Mouse (Mus musculus): ENCODE data around the gene Dnajc11. TPM values are rescaled to one million over a fixed set of nuclear protein-coding genes. Genes with fewer than 3 reads are reported as not detected.

The Dnajc11 gene
- polyA plus RNA-seq, 1 experiment from 2014 or later = 88.0 TPM

DNA sequence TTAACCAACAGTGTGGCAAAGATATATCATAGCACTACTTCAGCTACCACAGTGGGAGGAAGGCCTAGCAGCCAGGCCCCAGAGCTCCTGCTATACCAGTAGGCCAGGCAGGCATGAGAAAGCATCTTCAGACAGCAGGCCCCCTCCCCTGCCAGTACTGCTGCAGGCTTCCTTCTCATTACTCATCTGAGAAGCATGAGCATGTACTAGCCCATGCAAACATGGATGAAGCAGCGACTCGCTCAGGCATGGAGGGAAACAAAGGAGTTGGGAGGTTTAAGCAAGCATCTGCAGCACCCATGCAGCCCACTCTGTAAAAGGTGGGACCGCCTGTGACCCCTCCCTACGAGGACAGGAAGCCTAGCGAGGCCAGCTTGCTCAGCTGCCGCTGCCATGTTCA is 85.6 kb downstream of the Dnajc11 start:
- no peaks in the 10 kb centered on the region for H3K9me3 ChIP-seq
- no peaks in the 10 kb centered on the region for H3K27me3 ChIP-seq
- H3K4me2 ChIP-seq (replicated peaks) = no peak overlapping the region
- peaks cover 71% of the 10 kb centered on the region for H3K36me3 ChIP-seq
- no peak overlapping the region for H3K4me3 ChIP-seq (replicated peaks)
- no peak for ATAC-seq
- no peak overlapping the region for H3K9ac ChIP-seq (replicated peaks)
- no peak overlapping the region for H3K27ac ChIP-seq
- peaks cover 5% of the 10 kb centered on the region; the same call in 1 of the 2 replicates for H3K4me1 ChIP-seq (replicated peaks)
- 89% methylated on average over 6 of the region's 6 CpGs for WGBS

DNA sequence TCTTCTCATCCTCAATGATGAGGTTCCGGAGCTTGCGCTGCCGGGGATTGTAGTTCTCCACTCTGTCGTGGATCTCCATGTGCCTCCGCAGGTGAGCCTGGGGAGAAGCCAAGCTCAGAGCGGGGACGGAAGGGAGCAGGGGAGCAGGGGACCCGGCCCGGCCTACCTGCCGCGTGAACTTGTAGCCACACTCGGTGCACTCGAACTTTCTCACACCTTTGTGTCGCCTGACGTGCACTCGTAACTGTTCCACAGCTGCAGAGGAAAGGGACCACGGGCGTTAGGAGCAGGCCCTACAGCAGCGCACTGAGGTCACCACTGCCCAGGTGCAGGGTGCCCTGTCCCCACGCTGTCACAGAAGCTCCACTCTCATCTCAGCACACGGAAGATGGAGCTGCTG is 86.5 kb downstream of the Dnajc11 start:
- ATAC-seq = no peak
- Histone ChIP-seq H3K4me1 (replicated peaks) (peaks cover 14% of the 10 kb centered on the region), H3K4me3 (replicated peaks) (no peak overlapping the region), H3K9me3 (no peaks in the 10 kb centered on the region), H3K36me3 (peaks cover 76% of the 10 kb centered on the region), H3K9ac (replicated peaks) (no peak overlapping the region), H3K4me2 (replicated peaks) (no peak overlapping the region), H3K27me3 (no peaks in the 10 kb centered on the region), H3K27ac (no peak overlapping the region)
- WGBS = 95% methylated on average over 21 of the region's 21 CpGs

DNA sequence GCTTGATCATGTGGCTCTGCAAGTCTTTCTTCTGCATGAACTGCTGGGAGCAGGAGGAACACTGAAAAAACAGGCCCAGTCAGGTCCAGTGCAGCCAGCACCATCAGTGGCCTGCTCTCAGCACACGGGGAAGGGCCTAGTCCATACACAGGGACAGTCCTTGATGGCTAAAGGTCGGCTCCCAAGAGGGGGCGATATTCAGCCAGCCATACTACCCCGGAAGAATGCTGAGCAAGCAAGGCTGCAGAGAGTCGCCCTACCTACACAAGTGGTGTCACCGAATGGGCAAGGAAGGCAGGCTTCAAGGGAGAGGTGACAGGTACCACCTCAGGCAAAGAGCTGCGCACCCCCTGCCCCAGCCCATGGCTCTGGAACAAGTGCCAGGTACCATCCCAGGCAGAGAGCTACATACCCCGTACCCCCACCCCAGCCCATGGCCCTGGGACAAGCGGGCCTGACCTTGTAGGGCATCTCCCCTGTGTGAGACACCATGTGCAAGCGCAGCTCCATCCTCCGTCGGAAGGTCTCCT is 88.1 kb downstream of the Dnajc11 start:
- 72% methylated on average over 12 of the region's 12 CpGs for WGBS
- no peak overlapping the region for H3K27ac ChIP-seq
- no peak for ATAC-seq
- peaks cover 73% of the 10 kb centered on the region for H3K36me3 ChIP-seq
- peaks cover 30% of the 10 kb centered on the region for H3K4me1 ChIP-seq (replicated peaks)
- no peak overlapping the region for H3K4me3 ChIP-seq (replicated peaks)
- H3K9ac ChIP-seq (replicated peaks) = no peak overlapping the region
- H3K4me2 ChIP-seq (replicated peaks) = no peak overlapping the region
- H3K9me3 ChIP-seq = no peaks in the 10 kb centered on the region
- H3K27me3 ChIP-seq = no peaks in the 10 kb centered on the region

DNA sequence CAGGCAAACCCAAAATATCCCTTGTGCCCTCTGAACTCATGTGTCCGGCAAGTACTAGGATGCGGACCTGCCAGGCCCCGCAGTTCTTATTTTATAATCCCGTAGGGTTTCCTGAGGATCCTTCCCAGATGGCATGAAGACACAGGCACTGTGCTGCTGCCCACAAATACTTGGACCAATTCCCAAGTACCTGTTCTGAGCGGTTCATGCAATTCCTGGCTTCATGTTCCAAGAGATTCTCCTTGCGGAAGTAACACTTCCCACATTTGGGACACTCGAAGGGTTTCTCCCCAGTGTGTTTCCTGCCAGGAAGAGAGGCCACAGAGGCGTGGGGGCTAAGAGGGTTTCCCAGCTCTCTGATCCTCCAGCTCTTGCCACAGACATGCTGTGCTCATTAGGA is 89.0 kb downstream of the Dnajc11 start:
- no peak overlapping the region for H3K9ac ChIP-seq (replicated peaks)
- no peaks in the 10 kb centered on the region for H3K27me3 ChIP-seq
- WGBS = 87% methylated on average over 8 of the region's 8 CpGs
- no peaks in the 10 kb centered on the region for H3K9me3 ChIP-seq
- H3K4me3 ChIP-seq (replicated peaks) = no peak overlapping the region
- no peak overlapping the region for H3K4me2 ChIP-seq (replicated peaks)
- peaks cover 73% of the 10 kb centered on the region for H3K36me3 ChIP-seq
- peaks cover 35% of the 10 kb centered on the region for H3K4me1 ChIP-seq (replicated peaks)
- H3K27ac ChIP-seq = no peak overlapping the region
- no peak for ATAC-seq

DNA sequence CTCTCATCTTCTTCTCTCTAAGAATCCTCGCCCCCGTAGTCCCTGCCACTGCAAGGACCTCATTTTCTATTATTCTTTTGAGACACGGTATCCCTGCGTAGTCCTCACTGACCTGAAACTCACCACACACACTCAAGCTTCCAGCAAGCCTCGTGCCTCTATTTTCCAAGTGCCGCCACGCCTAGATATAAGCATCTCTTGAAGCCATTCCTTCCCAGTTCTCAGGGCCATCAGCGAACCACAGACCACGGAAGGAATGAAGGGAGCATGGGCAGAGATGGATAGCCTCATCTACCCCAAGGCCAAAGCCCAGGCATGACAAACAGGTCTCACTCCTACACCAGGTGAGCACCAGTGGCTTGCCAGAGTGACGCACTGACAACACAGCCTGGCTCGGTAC is 91.0 kb downstream of the Dnajc11 start:
- no peak overlapping the region for H3K4me3 ChIP-seq (replicated peaks)
- peaks cover 48% of the 10 kb centered on the region for H3K4me1 ChIP-seq (replicated peaks)
- H3K4me2 ChIP-seq (replicated peaks) = no peak overlapping the region
- ATAC-seq = no peak
- no peaks in the 10 kb centered on the region for H3K9me3 ChIP-seq
- peaks cover 54% of the 10 kb centered on the region for H3K36me3 ChIP-seq
- H3K27me3 ChIP-seq = no peaks in the 10 kb centered on the region
- H3K9ac ChIP-seq (replicated peaks) = peak overlapping the region; percentile 82; the same call in 1 of the 2 replicates
- 93% methylated on average over 11 of the region's 11 CpGs for WGBS
- H3K27ac ChIP-seq = no peak overlapping the region

DNA sequence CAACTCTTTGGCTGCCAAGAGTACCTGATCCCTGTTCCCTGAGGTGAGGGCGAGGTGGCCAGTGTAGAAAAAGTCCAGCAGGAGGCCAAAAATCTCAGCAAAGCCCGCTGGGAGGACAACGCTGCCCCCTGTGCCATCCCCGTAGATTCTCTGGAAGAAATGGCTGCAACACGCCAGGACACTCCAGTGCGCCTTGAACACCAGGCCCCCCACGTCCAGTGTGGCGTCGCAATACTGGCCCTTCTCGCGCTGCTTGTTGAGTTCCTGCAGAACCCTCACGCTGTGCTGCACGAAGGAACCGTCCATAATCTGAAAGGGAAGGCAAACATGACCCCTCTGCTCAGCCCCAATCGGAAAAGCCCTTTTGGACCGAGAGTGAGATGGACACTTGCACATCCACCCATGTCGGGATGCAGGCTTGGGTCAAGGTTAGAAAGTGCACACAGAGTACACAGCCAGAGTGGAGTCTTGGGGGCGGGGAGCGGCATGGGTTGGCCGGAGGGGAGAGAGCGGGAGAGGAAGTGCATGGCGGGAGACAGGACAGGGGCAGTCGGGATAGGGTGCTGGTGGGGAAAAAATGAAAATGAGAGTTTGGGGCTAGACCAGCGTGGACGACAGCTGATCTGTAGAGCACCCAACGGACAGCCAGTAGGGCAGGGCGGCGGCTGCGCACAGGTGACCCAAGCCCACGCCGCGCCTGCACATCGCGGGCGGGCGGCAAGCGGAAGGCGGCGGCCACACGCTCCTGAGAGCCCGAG is 93.4 kb downstream of the Dnajc11 start:
- H3K27me3 ChIP-seq = peaks cover 8% of the 10 kb centered on the region
- H3K9me3 ChIP-seq = no peaks in the 10 kb centered on the region
- 2% methylated on average over 41 of the region's 41 CpGs for WGBS
- ATAC-seq = peak; percentile 82
- H3K4me1 ChIP-seq (replicated peaks) = peaks cover 56% of the 10 kb centered on the region
- H3K4me2 ChIP-seq (replicated peaks) = peak overlapping the region; percentile 99
- peak overlapping the region; percentile 82 for H3K9ac ChIP-seq (replicated peaks)
- peaks cover 30% of the 10 kb centered on the region for H3K36me3 ChIP-seq
- peak overlapping the region; percentile 80 for H3K4me3 ChIP-seq (replicated peaks)
- H3K27ac ChIP-seq = peak overlapping the region; percentile 70; the same call in 1 of the 2 replicates

DNA sequence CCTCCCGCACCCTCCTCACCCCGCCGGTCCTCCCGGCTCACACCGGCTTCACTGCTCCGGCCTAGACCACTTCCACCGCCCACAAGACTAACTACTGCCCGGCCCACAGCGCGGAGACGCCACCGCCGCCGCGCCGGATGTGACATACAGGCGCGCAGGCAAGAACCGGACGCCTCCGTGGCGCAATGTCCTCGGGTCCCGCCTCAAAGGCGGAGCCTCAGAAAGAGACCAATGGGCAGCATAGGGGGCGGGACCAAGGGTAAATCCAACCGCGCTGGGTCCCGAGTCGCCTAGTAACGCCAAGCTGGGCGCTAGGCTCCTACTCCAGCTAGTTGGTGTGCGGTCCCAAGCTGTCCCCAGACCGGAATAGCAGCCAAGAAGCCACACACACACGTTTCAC is 94.0 kb downstream of the Dnajc11 start, which contains the start of gene Zbtb48:
Zbtb48 (minus strand) TSS at position 148 of the 400 bp plus-strand sequence.
- Histone ChIP-seq H3K9me3 (no peaks in the 10 kb centered on the region), H3K27me3 (peaks cover 11% of the 10 kb centered on the region), H3K4me2 (replicated peaks) (peak within 1 kb of the TSS; percentile 99), H3K4me1 (replicated peaks) (peaks cover 56% of the 10 kb centered on the region), H3K27ac (peak within 1 kb of the TSS; percentile 70), H3K9ac (replicated peaks) (peak within 1 kb of the TSS; percentile 82), H3K4me3 (replicated peaks) (peak within 1 kb of the TSS; percentile 80), H3K36me3 (peaks cover 24% of the 10 kb centered on the region)
- WGBS = under 1% methylated on average over 35 of the region's 35 CpGs
- ATAC-seq = peak; percentile 98

DNA sequence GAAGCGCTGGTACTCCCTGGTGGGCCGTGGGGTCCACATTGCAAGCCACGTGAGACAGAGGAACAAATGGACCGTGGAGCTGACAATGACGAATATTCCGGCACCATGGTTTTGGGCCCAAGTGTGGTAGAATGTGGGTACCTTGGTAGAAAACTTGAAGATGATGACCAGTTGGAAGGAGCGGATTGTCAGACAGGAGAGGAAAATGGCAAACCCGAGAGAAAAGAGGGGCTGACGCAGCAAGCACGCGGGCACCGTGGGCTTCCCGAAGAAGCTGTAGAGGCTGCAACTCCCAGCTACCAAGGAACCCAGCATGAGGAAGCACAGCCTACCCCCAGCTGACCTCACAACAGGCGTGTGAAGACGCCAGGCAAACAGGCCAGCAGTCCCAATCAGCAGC is 95.0 kb downstream of the Dnajc11 start:
- Histone ChIP-seq H3K27me3 (peaks cover 11% of the 10 kb centered on the region), H3K4me1 (replicated peaks) (peaks cover 56% of the 10 kb centered on the region), H3K9me3 (no peaks in the 10 kb centered on the region), H3K4me3 (replicated peaks) (peak overlapping the region; percentile 80), H3K4me2 (replicated peaks) (peak overlapping the region; percentile 99), H3K36me3 (peaks cover 15% of the 10 kb centered on the region), H3K9ac (replicated peaks) (peak overlapping the region; percentile 73), H3K27ac (no peak overlapping the region)
- no peak for ATAC-seq
- 70% methylated on average over 15 of the region's 15 CpGs for WGBS

DNA sequence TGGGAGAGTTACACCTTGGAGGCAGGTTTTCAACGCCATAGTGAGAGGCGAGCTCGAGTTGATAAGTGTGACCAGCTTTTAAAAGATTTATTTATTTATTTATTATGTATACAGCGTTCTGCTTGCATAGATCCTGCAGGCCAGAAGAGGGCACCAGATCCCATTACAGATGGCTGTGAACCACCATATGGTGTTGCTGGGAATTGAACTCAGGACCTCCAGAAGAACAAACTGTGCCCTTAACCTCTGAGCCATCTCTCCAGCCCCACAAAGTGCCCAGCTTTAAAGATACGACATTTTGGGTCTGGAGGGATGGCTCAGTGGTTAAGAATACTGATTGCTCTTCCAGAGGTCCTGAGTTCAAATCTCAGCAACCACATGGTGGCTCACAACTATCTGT is 95.6 kb downstream of the Dnajc11 start:
- Histone ChIP-seq H3K27me3 (peaks cover 11% of the 10 kb centered on the region), H3K9me3 (no peaks in the 10 kb centered on the region), H3K4me2 (replicated peaks) (no peak overlapping the region), H3K4me1 (replicated peaks) (peaks cover 51% of the 10 kb centered on the region), H3K9ac (replicated peaks) (no peak overlapping the region), H3K27ac (no peak overlapping the region), H3K36me3 (peaks cover 8% of the 10 kb centered on the region), H3K4me3 (replicated peaks) (peak overlapping the region; percentile 80; the same call in 1 of the 2 replicates)
- ATAC-seq = no peak
- WGBS = 35% methylated on average over 5 of the region's 5 CpGs

DNA sequence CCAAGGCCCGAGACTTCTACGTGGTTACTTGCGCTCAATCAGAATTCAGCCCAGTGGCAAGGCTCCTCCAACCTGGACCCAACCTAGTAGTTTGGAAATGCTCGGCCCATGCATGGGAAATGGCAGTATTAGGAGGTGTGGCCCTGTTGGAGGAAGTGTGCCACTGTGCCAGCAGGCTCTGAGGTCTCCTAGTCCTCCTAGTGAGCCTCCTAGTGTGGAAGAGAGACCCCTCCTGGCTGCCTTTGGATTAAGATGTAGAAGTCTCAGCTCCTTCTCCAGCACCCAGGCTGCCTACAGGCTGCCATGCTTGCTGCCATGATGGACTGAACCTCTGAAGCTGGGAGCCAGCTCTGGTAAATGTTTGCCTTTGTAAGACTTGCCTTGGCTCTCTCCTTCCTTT is 96.5 kb downstream of the Dnajc11 start:
- H3K4me1 ChIP-seq (replicated peaks) = peaks cover 42% of the 10 kb centered on the region
- no peak overlapping the region for H3K4me3 ChIP-seq (replicated peaks)
- peak overlapping the region; percentile 39 for H3K9ac ChIP-seq (replicated peaks)
- no peaks in the 10 kb centered on the region for H3K36me3 ChIP-seq
- WGBS = 78% methylated on average over 4 of the region's 4 CpGs
- H3K4me2 ChIP-seq (replicated peaks) = 0 out of 2 replicates have a peak overlapping the region, but pooled peaks have one; percentile 9
- no peak overlapping the region for H3K27ac ChIP-seq
- ATAC-seq = no peak
- peaks cover 11% of the 10 kb centered on the region for H3K27me3 ChIP-seq
- H3K9me3 ChIP-seq = no peaks in the 10 kb centered on the region

Measured in midbrain, embryonic 13.5 days (tissue).